Mouse (Mus musculus): ENCODE results near the gene C1s2. TPM values are rescaled to one million over a fixed set of nuclear protein-coding genes. Genes with fewer than 3 reads are reported as not detected.

C1s2 gene
- polyA plus RNA-seq, 1 experiment from 2014 or later: not detected

Other genes starting within 250 kb of the C1s2 start
- 59.1 and 64.5 TPM in 2 replicates for gene Pex5, start 221.0 kb downstream of the C1s2 start, polyA plus RNA-seq (2016; fragmentation: Nextera tagmentation; extraction: Ambion mirVana)
- gene Clstn3, start 171.3 kb downstream of the C1s2 start, polyA plus RNA-seq (2016; fragmentation: Nextera tagmentation; extraction: Ambion mirVana): 13.1 and 13.8 TPM in 2 replicates
- 0.24 and 0.45 TPM in 2 replicates for gene C1rl, start 143.0 kb downstream of the C1s2 start, polyA plus RNA-seq (2016; fragmentation: Nextera tagmentation; extraction: Ambion mirVana)
- 0.55 and 0.57 TPM in 2 replicates for gene C1ra, start 123.7 kb downstream of the C1s2 start, polyA plus RNA-seq (2016; fragmentation: Nextera tagmentation; extraction: Ambion mirVana)
- 1.1 and 1.4 TPM in 2 replicates for gene C1s1, start 93.7 kb downstream of the C1s2 start, polyA plus RNA-seq (2016; fragmentation: Nextera tagmentation; extraction: Ambion mirVana)
- gene C1rb, start 65.8 kb downstream of the C1s2 start, polyA plus RNA-seq (2016; fragmentation: Nextera tagmentation; extraction: Ambion mirVana): not detected in 2 replicates
- gene Lpcat3, start 26.9 kb upstream of the C1s2 start, polyA plus RNA-seq (2016; fragmentation: Nextera tagmentation; extraction: Ambion mirVana): 46.0 and 49.1 TPM in 2 replicates
- gene Emg1, start 76.1 kb upstream of the C1s2 start, polyA plus RNA-seq (2016; fragmentation: Nextera tagmentation; extraction: Ambion mirVana): 192 and 199 TPM in 2 replicates
- gene Phb2, start 76.3 kb upstream of the C1s2 start, polyA plus RNA-seq (2016; fragmentation: Nextera tagmentation; extraction: Ambion mirVana): 359 and 370 TPM in 2 replicates
- gene Ptpn6, start 102.6 kb upstream of the C1s2 start, polyA plus RNA-seq (2016; fragmentation: Nextera tagmentation; extraction: Ambion mirVana): 6.7 TPM in 2 replicates
- gene Grcc10, start 105.3 kb upstream of the C1s2 start, polyA plus RNA-seq (2016; fragmentation: Nextera tagmentation; extraction: Ambion mirVana): 498 and 530 TPM in 2 replicates
- gene Gm45234, start 119.9 kb upstream of the C1s2 start, polyA plus RNA-seq (2016; fragmentation: Nextera tagmentation; extraction: Ambion mirVana): not detected in 2 replicates
- gene Atn1, start 120.4 kb upstream of the C1s2 start, polyA plus RNA-seq (2016; fragmentation: Nextera tagmentation; extraction: Ambion mirVana): 20.1 and 20.5 TPM in 2 replicates
- gene Eno2, start 133.6 kb upstream of the C1s2 start, polyA plus RNA-seq (2016; fragmentation: Nextera tagmentation; extraction: Ambion mirVana): 9.7 and 10.2 TPM in 2 replicates
- 0.59 and 1.0 TPM in 2 replicates for gene Lrrc23, start 143.6 kb upstream of the C1s2 start, polyA plus RNA-seq (2016; fragmentation: Nextera tagmentation; extraction: Ambion mirVana)
- 7.8 and 10.5 TPM in 2 replicates for gene Spsb2, start 172.6 kb upstream of the C1s2 start, polyA plus RNA-seq (2016; fragmentation: Nextera tagmentation; extraction: Ambion mirVana)
- gene Tpi1, start 178.2 kb upstream of the C1s2 start, polyA plus RNA-seq (2016; fragmentation: Nextera tagmentation; extraction: Ambion mirVana): 615 and 621 TPM in 2 replicates
- 191 and 197 TPM in 2 replicates for gene Usp5, start 193.4 kb upstream of the C1s2 start, polyA plus RNA-seq (2016; fragmentation: Nextera tagmentation; extraction: Ambion mirVana)
- 157 and 166 TPM in 2 replicates for gene Cdca3, start 193.5 kb upstream of the C1s2 start, polyA plus RNA-seq (2016; fragmentation: Nextera tagmentation; extraction: Ambion mirVana)
- 0.58 and 1.0 TPM in 2 replicates for gene Gnb3, start 204.2 kb upstream of the C1s2 start, polyA plus RNA-seq (2016; fragmentation: Nextera tagmentation; extraction: Ambion mirVana)
- 61.7 and 68.9 TPM in 2 replicates for gene P3h3, start 221.7 kb upstream of the C1s2 start, polyA plus RNA-seq (2016; fragmentation: Nextera tagmentation; extraction: Ambion mirVana)
- gene Gpr162, start 227.9 kb upstream of the C1s2 start, polyA plus RNA-seq (2016; fragmentation: Nextera tagmentation; extraction: Ambion mirVana): 3.4 and 3.6 TPM in 2 replicates